Mouse (Mus musculus): ENCODE measurements around the gene Cuta.

Gene Cuta

DNA sequence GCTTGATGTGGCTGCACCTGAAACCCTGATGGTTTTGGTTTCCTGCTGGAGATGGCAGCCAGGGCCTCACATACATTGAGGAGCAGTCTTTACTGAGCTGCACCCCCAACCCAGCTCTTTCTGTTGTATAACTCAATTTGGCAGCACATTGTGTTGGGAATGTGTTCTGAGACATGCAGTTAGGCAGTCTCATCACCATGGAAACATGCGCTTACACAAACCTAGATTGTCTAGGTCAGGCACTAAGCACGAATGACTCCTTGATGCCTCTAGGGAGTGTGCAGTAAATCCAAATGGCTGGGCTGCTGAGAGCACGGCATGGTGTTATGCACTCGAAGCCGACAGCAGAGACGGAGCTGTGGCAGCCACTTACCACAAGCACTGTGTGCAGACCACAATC, 45.0 kb downstream of the Cuta start:
- intact Hi-C loops (cut with DNase I), result no loop called here

GRCm38 (mm10) chr17:26893492-26893891, 45.9 kb downstream of the Cuta start:
- intact Hi-C loops (cut with DNase I), result no loop called here

- intact Hi-C loops (cut with DNase I), result no loop called here
Measured at GRCm38 (mm10) chr17:26892635-26893375, 46.6 kb downstream of the Cuta start.

DNA sequence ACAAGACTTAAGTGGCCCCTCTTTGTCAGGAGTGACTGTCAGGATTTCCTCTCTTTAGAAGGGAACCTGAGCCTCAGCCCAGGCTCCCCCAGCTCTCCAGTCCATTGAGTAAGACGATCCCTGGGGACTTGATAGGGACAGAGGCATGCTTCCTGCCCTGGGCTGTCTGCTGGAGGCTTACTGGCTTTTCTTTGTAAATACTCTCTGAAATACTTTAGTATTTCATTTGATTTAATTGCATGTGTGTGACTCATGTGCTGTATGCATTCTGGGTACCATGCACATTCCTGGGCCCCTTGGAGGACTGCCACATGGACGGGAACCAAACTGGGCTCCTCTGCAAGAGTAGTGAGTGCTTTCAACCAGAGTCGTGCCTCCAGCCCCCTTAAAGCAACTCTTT, 51.4 kb downstream of the Cuta start:
- intact Hi-C loops (cut with DNase I), result loop anchor here (5.0 to 10.0 kb wide), 2 partner anchors 231 to 423 kb away; no protein-coding TSS in a partner anchor

GRCm38 (mm10) chr17:26886047-26886749, 53.2 kb downstream of the Cuta start:
- intact Hi-C loops (cut with DNase I), result loop anchor here (5.0 to 10.0 kb wide), 2 partner anchors 229 to 421 kb away; no protein-coding TSS in a partner anchor

- intact Hi-C loops (cut with DNase I), result loop anchor here (2.0 to 10.0 kb wide), 3 partner anchors 90 to 420 kb away; no protein-coding TSS in a partner anchor
Measured at GRCm38 (mm10) chr17:26884995-26885926, 54.1 kb downstream of the Cuta start.

Small RNA genes lying within 50 kb of the gene (microRNA-seq; reads per million reads assigned to microRNA genes)
- 0 reads per million in 2 experiments for gene Gm27775
- 0.46 to 0.86 reads per million in 2 experiments for gene Mir3083
- gene Mir6968, result 1.5 to 7.8 reads per million in 2 experiments

Data from adrenal gland (tissue).